Mouse (Mus musculus) ES-CJ7 (cell line): ENCODE measurements around the gene Ppp1r15b.

ENCODE experiments used
- DNase-seq: peaks from one replicate; pipeline ENCODE4 v3.0.0; 2011; ENCODE audit warnings: low read depth, low spot score

Gene Ppp1r15b

GRCm38 (mm10) chr1:133130638-133131560, at the start of gene Ppp1r15b:
Ppp1r15b (plus strand) TSS chr1:133131143.
- peak; percentile 100 for DNase-seq

- no peak for DNase-seq
Observed at GRCm38 (mm10) chr1:133083003-133083546, 47.9 kb upstream of the Ppp1r15b start.

GRCm38 (mm10) chr1:133083942-133084625, 46.9 kb upstream of the Ppp1r15b start:
- peak; percentile 92 for DNase-seq

- DNase-seq = no peak
Observed at GRCm38 (mm10) chr1:133084708-133085416, 46.1 kb upstream of the Ppp1r15b start.

GRCm38 (mm10) chr1:133085417-133085742, 45.6 kb upstream of the Ppp1r15b start:
- no peak for DNase-seq

GRCm38 (mm10) chr1:133086804-133087203, 44.1 kb upstream of the Ppp1r15b start:
- no peak for DNase-seq

GRCm38 (mm10) chr1:133087206-133087905, 43.6 kb upstream of the Ppp1r15b start:
- peak; percentile 88 for DNase-seq

GRCm38 (mm10) chr1:133088196-133088595, 42.7 kb upstream of the Ppp1r15b start:
- no peak for DNase-seq

- no peak for DNase-seq
Observed at GRCm38 (mm10) chr1:133089415-133089814, 41.5 kb upstream of the Ppp1r15b start.

GRCm38 (mm10) chr1:133090641-133091040, 40.3 kb upstream of the Ppp1r15b start:
- DNase-seq = no peak

- no peak for DNase-seq
Observed at GRCm38 (mm10) chr1:133091483-133091882, 39.5 kb upstream of the Ppp1r15b start.

- DNase-seq = no peak
Observed at GRCm38 (mm10) chr1:133093719-133094118, 37.2 kb upstream of the Ppp1r15b start.

- DNase-seq = peak; percentile 96
Observed at GRCm38 (mm10) chr1:133100980-133101798, 29.8 kb upstream of the Ppp1r15b start.

- DNase-seq = peak; percentile 63
Observed at GRCm38 (mm10) chr1:133102108-133102507, 28.8 kb upstream of the Ppp1r15b start.

- DNase-seq = no peak
Observed at GRCm38 (mm10) chr1:133103315-133103714, 27.6 kb upstream of the Ppp1r15b start.

GRCm38 (mm10) chr1:133103871-133104270, 27.1 kb upstream of the Ppp1r15b start:
- no peak for DNase-seq

- DNase-seq = peak; percentile 59
Observed at GRCm38 (mm10) chr1:133116108-133116507, 14.8 kb upstream of the Ppp1r15b start.

GRCm38 (mm10) chr1:133118127-133118526, 12.8 kb upstream of the Ppp1r15b start:
- DNase-seq = peak; percentile 97

GRCm38 (mm10) chr1:133118844-133119243, 12.1 kb upstream of the Ppp1r15b start:
- no peak for DNase-seq
